Mouse (Mus musculus) retina, postnatal 7 days (tissue): Measurements from ENCODE around the gene Zfp57.
"Not testable (repeated sequence)": the region's sequence is repeated elsewhere in the genome, so short reads cannot be mapped to it uniquely, and the experiment has no call there.

ENCODE experiments used
- DNase-seq: peaks from one replicate; pipeline ENCODE4 v3.0.0-alpha.2; 2012; ENCODE audit warnings: low read depth, low spot score

Gene Zfp57

GRCm38 (mm10) chr17:36995448-36995847, 5.5 kb upstream of the Zfp57 start:
- no peak for DNase-seq

- peak; percentile 73 for DNase-seq
These were observed 3.8 kb upstream of the Zfp57 start for GRCm38 (mm10) chr17:36997033-36997735.

- no peak for DNase-seq
These were observed 2.5 kb upstream of the Zfp57 start for GRCm38 (mm10) chr17:36998477-36998876.

- peak; percentile 25 for DNase-seq
These were observed 1.7 kb downstream of the Zfp57 start for GRCm38 (mm10) chr17:37002364-37003330.

- no peak for DNase-seq
These were observed 2.4 kb downstream of the Zfp57 start for GRCm38 (mm10) chr17:37003366-37003765.

GRCm38 (mm10) chr17:37008161-37008560, 7.2 kb downstream of the Zfp57 start:
- DNase-seq: no peak

GRCm38 (mm10) chr17:37009460-37010042, 8.6 kb downstream of the Zfp57 start:
- no peak for DNase-seq

- DNase-seq: no peak
These were observed 10.8 kb downstream of the Zfp57 start for GRCm38 (mm10) chr17:37011719-37012118.

- no peak for DNase-seq
These were observed 11.2 kb downstream of the Zfp57 start for GRCm38 (mm10) chr17:37012141-37012540.

GRCm38 (mm10) chr17:37016333-37016732, 15.4 kb downstream of the Zfp57 start:
- no peak for DNase-seq

- no peak for DNase-seq
These were observed 17.4 kb downstream of the Zfp57 start for GRCm38 (mm10) chr17:37018328-37018727.

- DNase-seq: not testable (repeated sequence)
These were observed 18.3 kb downstream of the Zfp57 start for GRCm38 (mm10) chr17:37019242-37019641.

GRCm38 (mm10) chr17:37022628-37023576, 21.9 kb downstream of the Zfp57 start, which contains the start of gene Mog:
TSS of gene Mog (minus strand) at chr17:37023398.
- no peak for DNase-seq

- no peak for DNase-seq
These were observed 25.5 kb downstream of the Zfp57 start for GRCm38 (mm10) chr17:37026425-37026824.

- DNase-seq: no peak
These were observed 26.5 kb downstream of the Zfp57 start for GRCm38 (mm10) chr17:37027486-37027885.

GRCm38 (mm10) chr17:37028212-37028611, 27.2 kb downstream of the Zfp57 start:
- DNase-seq: no peak

- peak; percentile 92 for DNase-seq
These were observed 27.7 kb downstream of the Zfp57 start for GRCm38 (mm10) chr17:37028683-37029120.

GRCm38 (mm10) chr17:37029162-37029561, 28.2 kb downstream of the Zfp57 start:
- DNase-seq: no peak

GRCm38 (mm10) chr17:37039127-37039894, 38.3 kb downstream of the Zfp57 start:
- DNase-seq: no peak

- DNase-seq: no peak
These were observed 43.8 kb downstream of the Zfp57 start for GRCm38 (mm10) chr17:37044651-37045244.
